In genomic region chrX:152926991-152927390, GRCm38 (mm10) we compare ENCODE assay signal across 9 mouse cellular contexts.
DNase-seq lines count a peak whose midpoint lies in the region; ATAC-seq and TF ChIP-seq lines count a peak whose summit lies in the region.
"Had no signal": no experiment of that assay in that cellular context is flagged by ENCODE, and none has a peak within 500 bp of the region (broad histone marks: within the 10 kb centered on the region; RNA-seq: fewer than 3 reads in every experiment).

No protein-coding gene starts in this region.

- H3K36me3 ChIP-seq in heart, adult 2 months (ENCODE audit: control insufficient read depth, insufficient read depth, low read length): no peaks in the 10 kb centered on the region
- H3K36me3 ChIP-seq in heart, embryonic 11.5 days (ENCODE audit: control insufficient read depth, insufficient read depth, low read length): no peaks in the 10 kb centered on the region
- H3K36me3 ChIP-seq: midbrain, embryonic 12.5 days had no signal

- no peaks in the 10 kb centered on the region for H3K9me3 ChIP-seq in heart, embryonic 11.5 days (replicated peaks; ENCODE audit: control insufficient read depth, low read length)
- H3K9me3 ChIP-seq: midbrain, embryonic 12.5 days had no signal

- H3K4me3 ChIP-seq in heart, adult 2 months: no peak overlapping the region
- no peak overlapping the region for H3K4me3 ChIP-seq in heart, embryonic 11.5 days (ENCODE audit: low read depth, low read length)
- H3K4me3 ChIP-seq in embryonic fibroblast, embryonic 13.5 days (ENCODE audit: insufficient read depth, low read length): no peak overlapping the region
- H3K4me3 ChIP-seq: midbrain, embryonic 12.5 days had no signal

- no peak for TF ChIP-seq POLR2A in heart, adult 2 months (IDR thresholded peaks at IDR 0.05; ENCODE audit: insufficient read depth, low read depth, low read length)
- no peak for TF ChIP-seq POLR2A in embryonic fibroblast, embryonic 13.5 days (IDR thresholded peaks at IDR 0.05; ENCODE audit: low read depth, low read length)

- no peaks in the 10 kb centered on the region for H3K79me2 ChIP-seq in heart, adult 2 months (replicated peaks; ENCODE audit: control insufficient read depth, insufficient read depth, low read length)

- no peak for ATAC-seq in heart, embryonic 11.5 days (replicated peaks; ENCODE audit: insufficient number of reproducible peaks, low FRiP score, low TSS enrichment)

- TF ChIP-seq CTCF in heart, adult 2 months (IDR thresholded peaks at IDR 0.05): peak; percentile 65
- TF ChIP-seq CTCF in embryonic fibroblast, embryonic 13.5 days (IDR thresholded peaks at IDR 0.05; ENCODE audit: borderline replicate concordance, insufficient read depth, low read length): 0 out of 2 replicates have a peak, but pooled peaks have one; percentile 29

- no peak overlapping the region for H3K9ac ChIP-seq in heart, adult 2 months (ENCODE audit: low read depth, low read length)
- H3K9ac ChIP-seq in heart, embryonic 11.5 days (ENCODE audit: low read depth, low read length): no peak overlapping the region
- H3K9ac ChIP-seq: midbrain, embryonic 12.5 days had no signal

- TF ChIP-seq EP300 in heart, adult 2 months (IDR thresholded peaks at IDR 0.05; ENCODE audit: insufficient read depth, low read depth, low read length): no peak

- intact Hi-C loops in heart, adult 2 months (cut with DNase I): no loop called here

- no peak overlapping the region for H3K4me2 ChIP-seq in heart, embryonic 11.5 days
- H3K4me2 ChIP-seq: midbrain, embryonic 12.5 days had no signal

- no peak for DNase-seq in heart, adult 2 months
- DNase-seq in right cerebral cortex, adult 18-20 months: peak; percentile 23
- no peak for DNase-seq in right cerebral cortex, postnatal 25 days
- peak; percentile 0 for DNase-seq in lung, postnatal 14 days
- no peak for DNase-seq in gastrocnemius, adult 8-10 months (ENCODE audit: low spot score in 2 of 2)
- DNase-seq in thymus, postnatal 36 days: no peak

- 53% methylated on average over 3 of the region's 3 CpGs for WGBS in heart, adult 2 months
- 51% methylated on average over 3 of the region's 3 CpGs for WGBS in heart, embryonic 11.5 days (ENCODE audit: insufficient replicate concordance)

- no peaks in the 10 kb centered on the region for H3K4me1 ChIP-seq in heart, adult 2 months (ENCODE audit: control insufficient read depth, insufficient read depth, low read length)
- H3K4me1 ChIP-seq in heart, embryonic 11.5 days (ENCODE audit: control insufficient read depth, insufficient read depth, low read length): no peaks in the 10 kb centered on the region
- H3K4me1 ChIP-seq in embryonic fibroblast, embryonic 13.5 days (ENCODE audit: control insufficient read depth, insufficient read depth, low read length): no peaks in the 10 kb centered on the region
- H3K4me1 ChIP-seq: midbrain, embryonic 12.5 days had no signal

- H3K27ac ChIP-seq in heart, adult 2 months: no peak overlapping the region
- H3K27ac ChIP-seq in heart, embryonic 11.5 days (ENCODE audit: low read depth, low read length): no peak overlapping the region
- no peak overlapping the region for H3K27ac ChIP-seq in embryonic fibroblast, embryonic 13.5 days (ENCODE audit: insufficient read depth, low read length)
- H3K27ac ChIP-seq: midbrain, embryonic 12.5 days had no signal

- no peaks in the 10 kb centered on the region for H3K27me3 ChIP-seq in heart, adult 2 months (ENCODE audit: control insufficient read depth, insufficient read depth, low read length)
- H3K27me3 ChIP-seq in heart, embryonic 11.5 days (ENCODE audit: control insufficient read depth, insufficient read depth, low read length): no peaks in the 10 kb centered on the region
- H3K27me3 ChIP-seq: midbrain, embryonic 12.5 days had no signal

Comparison
In these comparisons a context has a peak if more than half of its experiments do, and no peak if none do; other contexts are left out.
1. DNase-seq: peak in right cerebral cortex, adult 18-20 months (single experiment) and lung, postnatal 14 days (single experiment); none in heart, adult 2 months (0 of 2), right cerebral cortex, postnatal 25 days (single experiment), gastrocnemius, adult 8-10 months (0 of 2) and thymus, postnatal 36 days (0 of 2).